Mouse (Mus musculus): ENCODE results near the gene Inpp5a.

DNA sequence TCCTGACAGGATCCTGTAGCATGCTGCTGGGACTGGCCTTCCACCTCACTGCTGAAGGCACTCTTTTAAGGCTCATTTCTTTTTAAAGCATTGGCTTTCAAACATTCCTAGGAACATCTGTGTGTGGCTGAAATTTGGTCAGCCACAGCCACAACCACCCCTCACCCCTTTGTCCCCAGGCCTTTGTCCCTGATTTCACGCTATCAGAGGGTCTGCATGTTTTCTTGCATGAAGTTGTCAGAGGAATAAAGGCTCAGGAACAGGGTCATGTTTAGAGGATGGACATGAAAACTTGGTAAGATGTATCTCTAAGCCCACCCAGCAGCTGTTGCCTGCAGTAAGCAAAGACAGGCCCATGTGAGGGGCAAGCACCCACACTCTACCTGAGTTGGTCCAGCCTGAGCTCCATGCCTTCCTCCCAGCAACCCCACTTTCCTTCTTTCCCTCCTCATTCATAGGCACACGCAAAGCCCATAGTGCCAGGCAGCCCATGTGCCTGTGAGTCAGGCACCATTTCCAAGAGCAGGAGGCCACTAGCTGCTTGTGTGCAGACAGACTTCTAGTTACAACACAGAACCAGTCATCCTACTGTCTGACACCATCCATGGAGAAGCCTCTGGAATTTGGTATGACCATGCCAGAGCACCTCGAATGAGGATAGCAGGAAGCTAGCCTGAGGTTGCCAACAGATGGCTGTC, 161.3 kb downstream of the Inpp5a start:
- TF ChIP-seq CTCF (IDR thresholded peaks at IDR 0.05; ENCODE audit: low read depth), result no peak
- no peak for TF ChIP-seq EP300 (optimal IDR thresholded peaks at IDR 0.05)
